Mouse (Mus musculus) forebrain, postnatal 0 days (tissue): ENCODE measurements around the gene Nfatc4. TPM values are rescaled to one million over a fixed set of nuclear protein-coding genes. Genes with fewer than 3 reads are reported as not detected.
A peak's percentile ranks its signal among the peaks of the same experiment; 100 is the strongest.

Experiments
- ATAC-seq: fragments of 200-750 bp; cut with Nextera tagmentation; 2 replicates; pipeline ENCODE4 v1.8.0; 2017; ENCODE audit warnings: mild to moderate bottlenecking, moderate library complexity
- DNase-seq: peaks from one replicate; pipeline ENCODE4 v3.0.0-alpha.2; 2015
- H3K27ac ChIP-seq: fragments of 300-500 bp; sonication (generic); 2 replicates; pipeline ENCODE4 v1.5.1; 2014; ENCODE audit warnings: low read depth, mild to moderate bottlenecking, antibody characterized with exemption, low read length, moderate library complexity, mixed read lengths
- H3K27me3 ChIP-seq: fragments of 300-500 bp; sonication (generic); 2 replicates; pipeline ENCODE4 v1.6.1; 2014; ENCODE audit warnings: mild to moderate bottlenecking, low read length, mixed read lengths; ENCODE audit not compliant: insufficient read depth
- H3K36me3 ChIP-seq: fragments of 300-500 bp; sonication (generic); 2 replicates; pipeline ENCODE4 v1.6.1; 2014; ENCODE audit warnings: mild to moderate bottlenecking, moderate library complexity; ENCODE audit not compliant: insufficient read depth
- H3K4me1 ChIP-seq: fragments of 300-500 bp; sonication (generic); 2 replicates; pipeline ENCODE4 v1.6.1; 2014; ENCODE audit warnings: antibody characterized with exemption; ENCODE audit not compliant: insufficient read depth
- H3K4me2 ChIP-seq: fragments of 300-500 bp; sonication (generic); 2 replicates; pipeline ENCODE4 v1.6.1; 2014; ENCODE audit warnings: low read depth, mild to moderate bottlenecking, moderate library complexity
- H3K4me3 ChIP-seq: fragments of 300-500 bp; sonication (generic); 2 replicates; pipeline ENCODE4 v1.5.1; 2014; ENCODE audit warnings: low read depth, low read length, mixed read lengths
- H3K9ac ChIP-seq: fragments of 300-500 bp; sonication (generic); 2 replicates; pipeline ENCODE4 v1.6.1; 2014; ENCODE audit warnings: mild to moderate bottlenecking
- H3K9me3 ChIP-seq: fragments of 300-500 bp; sonication (generic); 2 replicates; pipeline ENCODE4 v1.6.1; 2016; ENCODE audit warnings: low read length
- CTCF ChIP-seq: sonication (generic); IDR thresholded peaks from 2 replicates; pipeline ENCODE4 v1.5.1; 2016; ENCODE audit warnings: antibody characterized with exemption, control low read depth, low read depth
- WGBS: fragments of 180-500 bp; shearing (Covaris S2); extraction: QIAGEN DNeasy Blood & Tissue Kit; methylation state at CpG from one replicate; pipeline ENCODE4 v1.1.7; 2014; 5-methylcytosine and 5-hydroxymethylcytosine counted together
- polyA plus RNA-seq: library from polyadenylated mRNA; unstranded; fragments of >200 nt; fragmentation: Nextera tagmentation; extraction: Ambion mirVana; gene quantifications from 2 replicates; pipeline ENCODE4 v1.2.1, GENCODE M21; 2015
- total RNA-seq: library from RNA; depleted of rRNA; stranded (reverse); fragments of >200 nt; gene quantifications from 2 replicates; pipeline ENCODE4 v1.2.3, GENCODE M21; 2014

Nfatc4 gene
- total and polyA plus RNA-seq, 2 experiments from 2014 or later = 3.9 to 11.9 TPM

GRCm38 (mm10) chr14:55781310-55781709 is 41.6 kb upstream of the Nfatc4 start:
- Histone ChIP-seq H3K27ac (no peak overlapping the region), H3K27me3 (peaks cover 46% of the 10 kb centered on the region), H3K9ac (no peak overlapping the region), H3K4me1 (peaks cover 7% of the 10 kb centered on the region; the same call in 1 of the 2 replicates), H3K4me3 (0 out of 2 replicates have a peak overlapping the region, but pooled peaks have one; percentile 9), H3K9me3 (no peaks in the 10 kb centered on the region), H3K36me3 (no peaks in the 10 kb centered on the region), H3K4me2 (peak overlapping the region; percentile 4; the same call in 1 of the 2 replicates)
- peak; percentile 86 for ATAC-seq
- peak; percentile 99 for TF ChIP-seq CTCF
- peak; percentile 86 for DNase-seq
- WGBS = 17% methylated on average over 14 of the region's 14 CpGs

DNA sequence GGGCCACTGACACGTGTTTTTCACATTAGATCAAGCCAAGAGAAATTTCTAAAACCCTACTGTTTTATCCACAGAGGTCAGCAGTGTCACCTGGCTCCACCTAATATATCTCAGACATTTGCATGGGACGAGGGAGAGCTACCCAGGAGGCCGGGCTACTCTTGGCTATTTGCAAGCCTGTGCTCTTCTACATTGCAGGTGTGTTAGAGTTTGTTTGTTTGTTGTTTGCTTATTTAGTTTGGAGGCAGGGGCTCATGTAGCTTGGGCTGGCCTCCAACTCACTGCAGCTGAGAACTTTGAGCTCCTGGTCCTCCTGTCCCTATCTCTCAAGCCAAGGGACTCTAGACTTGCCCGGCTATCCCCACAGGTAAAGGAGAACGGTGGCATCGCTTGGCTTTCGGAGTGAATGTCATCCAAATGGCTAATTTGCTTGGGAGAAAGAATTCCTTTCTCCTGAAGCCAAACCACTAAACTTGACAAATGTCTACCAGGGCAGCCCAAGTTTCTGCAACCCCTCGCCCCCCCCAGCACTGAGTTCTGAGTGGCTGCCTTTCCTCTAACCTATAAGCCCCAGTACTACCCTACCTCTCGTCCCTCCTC is 40.5 kb upstream of the Nfatc4 start:
- no peak for TF ChIP-seq CTCF
- no peak overlapping the region for H3K27ac ChIP-seq
- H3K4me2 ChIP-seq = peak overlapping the region; percentile 42; the same call in 1 of the 2 replicates
- no peak for DNase-seq
- WGBS = 61% methylated on average over 9 of the region's 9 CpGs
- no peaks in the 10 kb centered on the region for H3K36me3 ChIP-seq
- no peak overlapping the region for H3K9ac ChIP-seq
- peaks cover 7% of the 10 kb centered on the region; the same call in 1 of the 2 replicates for H3K4me1 ChIP-seq
- no peak for ATAC-seq
- no peak overlapping the region for H3K4me3 ChIP-seq
- H3K27me3 ChIP-seq = peaks cover 57% of the 10 kb centered on the region
- no peaks in the 10 kb centered on the region for H3K9me3 ChIP-seq

- TF ChIP-seq CTCF = no peak
- peak overlapping the region; percentile 25 for H3K4me3 ChIP-seq
- WGBS = 6% methylated on average over 31 of the region's 31 CpGs
- H3K9ac ChIP-seq = no peak overlapping the region
- DNase-seq (peak; percentile 35), ATAC-seq (peak; percentile 70)
- peaks cover 7% of the 10 kb centered on the region; the same call in 1 of the 2 replicates for H3K4me1 ChIP-seq
- no peaks in the 10 kb centered on the region for H3K36me3 ChIP-seq
- H3K27me3 ChIP-seq = peaks cover 65% of the 10 kb centered on the region
- no peaks in the 10 kb centered on the region for H3K9me3 ChIP-seq
- peak overlapping the region; percentile 42 for H3K4me2 ChIP-seq
- no peak overlapping the region for H3K27ac ChIP-seq
Observed at GRCm38 (mm10) chr14:55783171-55783957, 39.6 kb upstream of the Nfatc4 start.

- H3K9ac ChIP-seq = no peak within 1 kb of the TSS
- H3K9me3 ChIP-seq = no peaks in the 10 kb centered on the region
- TF ChIP-seq CTCF = no peak
- H3K4me3 ChIP-seq = peak within 1 kb of the TSS; percentile 25
- ATAC-seq = no peak
- WGBS = 6% methylated on average over 13 of the region's 13 CpGs
- H3K4me2 ChIP-seq = peak within 1 kb of the TSS; percentile 42
- H3K27me3 ChIP-seq = peaks cover 70% of the 10 kb centered on the region
- H3K36me3 ChIP-seq = no peaks in the 10 kb centered on the region
- no peak within 1 kb of the TSS for H3K27ac ChIP-seq
- H3K4me1 ChIP-seq = peaks cover 7% of the 10 kb centered on the region; the same call in 1 of the 2 replicates
- DNase-seq = no peak
Observed at GRCm38 (mm10) chr14:55783958-55784235, 39.0 kb upstream of the Nfatc4 start, which contains the start of gene Adcy4. Gene Adcy4, minus strand, starts transcription at chr14:55784095.

DNA sequence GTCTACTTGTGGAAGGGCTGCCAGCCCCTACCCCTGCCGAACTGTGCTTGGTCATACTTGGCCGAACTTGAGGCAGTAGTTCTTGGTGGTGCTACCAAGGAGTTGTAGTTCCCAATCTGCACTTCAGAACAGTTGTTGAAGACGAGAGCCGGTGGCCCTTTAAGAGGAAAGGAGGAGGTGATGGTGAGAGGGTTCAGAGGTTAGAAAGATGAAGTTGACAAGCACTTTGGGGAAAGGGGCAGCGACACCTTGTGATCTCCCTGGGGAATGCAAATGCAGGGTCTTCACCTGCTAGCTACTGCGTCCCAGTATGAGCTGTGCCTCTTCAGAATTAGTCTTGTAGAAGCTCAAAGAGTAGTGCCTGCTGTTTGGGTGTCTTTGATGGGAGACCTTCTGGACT is 37.7 kb upstream of the Nfatc4 start:
- no peak overlapping the region for H3K4me2 ChIP-seq
- no peak; the same call in 1 of the 2 replicates for TF ChIP-seq CTCF
- WGBS = 23% methylated on average over 6 of the region's 6 CpGs
- ATAC-seq (no peak), DNase-seq (no peak)
- H3K4me1 ChIP-seq = peaks cover 7% of the 10 kb centered on the region; the same call in 1 of the 2 replicates
- H3K36me3 ChIP-seq = no peaks in the 10 kb centered on the region
- H3K9me3 ChIP-seq = no peaks in the 10 kb centered on the region
- H3K27me3 ChIP-seq = peaks cover 80% of the 10 kb centered on the region
- H3K4me3 ChIP-seq = no peak overlapping the region
- H3K9ac ChIP-seq = no peak overlapping the region
- no peak overlapping the region for H3K27ac ChIP-seq

DNA sequence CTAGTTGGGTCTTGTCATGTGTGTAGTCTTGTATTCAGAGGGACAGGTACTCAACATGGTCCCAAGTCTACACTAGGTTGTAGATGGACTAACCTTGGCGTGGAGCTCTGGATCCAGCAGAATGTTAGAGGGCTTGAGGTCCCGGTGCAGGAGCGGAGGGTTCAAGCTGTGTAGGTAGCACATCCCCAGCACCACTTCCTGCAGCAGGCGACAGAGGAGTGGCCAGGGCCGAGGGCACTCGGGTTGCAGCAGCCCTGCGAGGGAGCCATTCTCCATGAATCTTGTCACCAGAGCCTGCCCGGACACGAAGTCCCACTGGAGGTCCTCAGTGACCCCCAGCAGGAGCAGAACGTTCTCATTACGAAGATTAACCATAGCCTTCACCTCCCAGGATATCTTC is 35.2 kb upstream of the Nfatc4 start:
- H3K27ac ChIP-seq = no peak overlapping the region
- H3K4me2 ChIP-seq = no peak overlapping the region
- no peaks in the 10 kb centered on the region for H3K9me3 ChIP-seq
- no peak for ATAC-seq
- no peak for TF ChIP-seq CTCF
- peaks cover 66% of the 10 kb centered on the region for H3K27me3 ChIP-seq
- H3K9ac ChIP-seq = no peak overlapping the region
- H3K36me3 ChIP-seq = no peaks in the 10 kb centered on the region
- H3K4me1 ChIP-seq = peaks cover 7% of the 10 kb centered on the region; the same call in 1 of the 2 replicates
- H3K4me3 ChIP-seq = no peak overlapping the region
- 50% methylated on average over 11 of the region's 11 CpGs for WGBS
- no peak for DNase-seq
